Mouse (Mus musculus) MEL (cell line): ENCODE results near the gene Gli3. TPM values are rescaled to one million over a fixed set of nuclear protein-coding genes. Genes with fewer than 3 reads are reported as not detected.

Experiments used
- DNase-seq: peaks from one replicate; pipeline ENCODE4 v3.0.0; 2011; ENCODE audit warnings: low read depth, low spot score
- H3K27ac ChIP-seq: 2 replicates; pipeline ENCODE4 v1.5.1; 2012; ENCODE audit warnings: low read depth, mild to moderate bottlenecking, control low read depth, low read length, moderate library complexity; ENCODE audit not compliant: control insufficient read depth
- H3K27me3 ChIP-seq, 2 experiments: fragments of 150-350 bp in 1 of 2; sonication (generic) in 1 of 2; 2 replicates each; pipeline ENCODE4 v1.6.1; 2012; ENCODE audit warnings: low read length in 2 of 2, mild to moderate bottlenecking in 2 of 2, improper control_type of control experiment in 1 of 2, moderate library complexity in 1 of 2; ENCODE audit not compliant: insufficient read depth in 2 of 2, control insufficient read depth in 1 of 2
- H3K36me3 ChIP-seq, 2 experiments: 2 replicates each; pipeline ENCODE4 v1.6.1; 2012 to 2014; ENCODE audit warnings: low read length in 2 of 2, improper control_type of control experiment in 1 of 2, inconsistent platforms in 1 of 2, mild to moderate bottlenecking in 1 of 2; ENCODE audit not compliant: insufficient read depth in 2 of 2, control insufficient read depth in 1 of 2
- H3K4me1 ChIP-seq, 2 experiments: fragments of 150-350 bp in 1 of 2; sonication (generic) in 1 of 2; 2 replicates each; pipeline ENCODE4 v1.6.1; 2012; ENCODE audit warnings: low read length in 2 of 2, improper control_type of control experiment in 1 of 2, mild to moderate bottlenecking in 1 of 2; ENCODE audit not compliant: insufficient read depth in 2 of 2, control insufficient read depth in 1 of 2
- H3K4me3 ChIP-seq, 2 experiments: fragments of 150-350 bp in 1 of 2; sonication (generic) in 1 of 2; 2 replicates each; pipeline ENCODE4 v1.5.1; 2012; ENCODE audit warnings: low read depth in 2 of 2, low read length in 2 of 2, mild to moderate bottlenecking in 2 of 2, moderate library complexity in 2 of 2, control low read depth in 1 of 2, improper control_type of control experiment in 1 of 2; ENCODE audit not compliant: control insufficient read depth in 1 of 2, insufficient read depth in 1 of 2
- H3K79me2 ChIP-seq: 2 replicates; pipeline ENCODE4 v1.6.1; 2012; ENCODE audit warnings: mild to moderate bottlenecking, low read length, moderate library complexity; ENCODE audit not compliant: control insufficient read depth, poor library complexity, insufficient read depth
- H3K9ac ChIP-seq: 2 replicates; pipeline ENCODE4 v1.6.1; 2012; ENCODE audit warnings: low read depth, mild to moderate bottlenecking, control low read depth, low read length, moderate library complexity; ENCODE audit not compliant: control insufficient read depth, poor library complexity, severe bottlenecking
- H3K9me3 ChIP-seq: fragments of 150-350 bp; sonication (generic); replicated peaks from 2 replicates; pipeline ENCODE4 v1.6.1; 2012; ENCODE audit warnings: mild to moderate bottlenecking, low read length, improper control_type of control experiment, moderate library complexity; ENCODE audit not compliant: insufficient read depth
- CHD1 ChIP-seq: IDR thresholded peaks from 2 replicates; pipeline ENCODE4 v1.6.1; 2012; ENCODE audit warnings: low read depth, mild to moderate bottlenecking, inconsistent platforms, low read length, improper control_type of control experiment
- CTCF ChIP-seq, 3 experiments: IDR thresholded peaks in 2 of 3; conservative IDR thresholded peaks in 1 of 3; 2 replicates each; pipeline ENCODE4 v1.5.1; 2011 to 2012; ENCODE audit warnings: low read length in 3 of 3, low read depth in 2 of 3, mild to moderate bottlenecking in 2 of 3, improper control_type of control experiment in 1 of 3, inconsistent platforms in 1 of 3, mixed read lengths in 1 of 3, moderate library complexity in 1 of 3; ENCODE audit not compliant: control insufficient read depth in 1 of 3, insufficient read depth in 1 of 3, poor library complexity in 1 of 3, severe bottlenecking in 1 of 3
- ELF1 ChIP-seq: IDR thresholded peaks from 2 replicates; pipeline ENCODE4 v1.6.1; 2014; ENCODE audit warnings: low read depth, mild to moderate bottlenecking, inconsistent platforms, low read length, improper control_type of control experiment, moderate library complexity
- ETS1 ChIP-seq: IDR thresholded peaks from 2 replicates; pipeline ENCODE4 v1.6.1; 2012; ENCODE audit warnings: low read depth, mild to moderate bottlenecking, inconsistent platforms, low read length, improper control_type of control experiment, moderate library complexity
- JUND ChIP-seq: IDR thresholded peaks from 2 replicates; pipeline ENCODE4 v1.6.1; 2011; ENCODE audit warnings: low read depth, mild to moderate bottlenecking, improper control_type of control experiment, low read length
- MAFK ChIP-seq: IDR thresholded peaks from 2 replicates; pipeline ENCODE4 v1.6.1; 2011; ENCODE audit warnings: low read depth, mild to moderate bottlenecking, low read length, improper control_type of control experiment, borderline replicate concordance
- NRF1 ChIP-seq: IDR thresholded peaks from 2 replicates; pipeline ENCODE4 v1.6.1; 2014; ENCODE audit warnings: low read depth, mild to moderate bottlenecking, inconsistent platforms, low read length, improper control_type of control experiment, moderate library complexity; ENCODE audit not compliant: poor library complexity, insufficient read depth, severe bottlenecking
- RCOR1 ChIP-seq: IDR thresholded peaks from 2 replicates; pipeline ENCODE4 v1.6.1; 2012; ENCODE audit warnings: low read depth, mild to moderate bottlenecking, inconsistent platforms, low read length, improper control_type of control experiment
- TAL1 ChIP-seq: IDR thresholded peaks from 2 replicates; pipeline ENCODE4 v1.6.1; 2012; ENCODE audit warnings: mild to moderate bottlenecking, inconsistent platforms, low read length, moderate library complexity, mixed read lengths
- TBP ChIP-seq: IDR thresholded peaks from 2 replicates; pipeline ENCODE4 v1.8.0; 2011; ENCODE audit warnings: low read depth, low read length, improper control_type of control experiment
- TCF12 ChIP-seq: IDR thresholded peaks from 2 replicates; pipeline ENCODE4 v1.6.1; 2014; ENCODE audit warnings: low read depth, mild to moderate bottlenecking, inconsistent platforms, low read length, improper control_type of control experiment, moderate library complexity
- UBTF ChIP-seq: IDR thresholded peaks from 2 replicates; pipeline ENCODE4 v1.6.1; 2012; ENCODE audit warnings: low read depth, mild to moderate bottlenecking, inconsistent platforms, low read length, improper control_type of control experiment, moderate library complexity, borderline replicate concordance; ENCODE audit not compliant: insufficient read depth
- USF1 ChIP-seq: IDR thresholded peaks from 2 replicates; pipeline ENCODE4 v1.6.1; 2014; ENCODE audit warnings: low read depth, mild to moderate bottlenecking, inconsistent platforms, low read length, improper control_type of control experiment, moderate library complexity
- polyA plus RNA-seq, 2 experiments: library from polyadenylated mRNA; stranded (reverse) in 1 of 2; unstranded in 1 of 2; fragments of >175 nt in 1 of 2; fragments of >200 nt in 1 of 2; gene quantifications; 2 replicates each; pipeline versions ENCODE4 v1.2.1 to v1.2.4; 2012; ENCODE audit warnings: low replicate concordance in 2 of 2, low read depth in 1 of 2; ENCODE audit not compliant: insufficient read length in 2 of 2, insufficient read depth in 1 of 2, missing spikeins in 1 of 2
- total RNA-seq: library from RNA; depleted of rRNA; stranded (reverse); fragments of 300-350 nt; gene quantifications from 2 replicates; pipeline ENCODE4 v1.2.3, GENCODE M21; 2012

The Gli3 gene
- total and polyA plus RNA-seq, 3 experiments, result not detected

DNA sequence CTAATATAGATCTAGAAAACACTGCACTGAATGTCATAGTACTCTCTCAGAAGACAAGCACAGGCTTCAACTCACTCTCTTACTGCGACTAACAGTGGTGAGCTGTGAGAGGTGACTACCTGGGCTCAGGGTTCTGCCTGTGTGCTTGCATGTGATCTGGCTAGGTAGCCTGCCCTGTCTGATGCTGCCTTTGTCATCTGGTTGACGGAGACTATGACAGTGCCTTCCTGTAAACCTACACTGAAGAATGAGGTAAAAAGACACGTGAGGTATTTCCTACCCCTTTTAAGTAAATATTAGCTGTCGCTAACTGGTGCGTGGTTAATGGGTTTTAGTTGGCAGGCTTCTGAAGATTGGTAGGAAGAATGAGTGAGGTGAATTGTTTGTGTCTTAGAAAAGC, 74.2 kb downstream of the Gli3 start:
- no peaks in the 10 kb centered on the region for H3K4me1 ChIP-seq
- H3K27me3 ChIP-seq, result no peaks in the 10 kb centered on the region
- no peaks in the 10 kb centered on the region for H3K79me2 ChIP-seq
- H3K9ac ChIP-seq, result no peak overlapping the region
- no peak overlapping the region for H3K27ac ChIP-seq
- no peak overlapping the region for H3K4me3 ChIP-seq
- no peak for TF ChIP-seq TCF12
- no peak for TF ChIP-seq UBTF
- TF ChIP-seq JUND, result no peak
- no peak for TF ChIP-seq MAFK
- DNase-seq, result no peak
- H3K36me3 ChIP-seq, result no peaks in the 10 kb centered on the region
- no peaks in the 10 kb centered on the region for H3K9me3 ChIP-seq

DNA sequence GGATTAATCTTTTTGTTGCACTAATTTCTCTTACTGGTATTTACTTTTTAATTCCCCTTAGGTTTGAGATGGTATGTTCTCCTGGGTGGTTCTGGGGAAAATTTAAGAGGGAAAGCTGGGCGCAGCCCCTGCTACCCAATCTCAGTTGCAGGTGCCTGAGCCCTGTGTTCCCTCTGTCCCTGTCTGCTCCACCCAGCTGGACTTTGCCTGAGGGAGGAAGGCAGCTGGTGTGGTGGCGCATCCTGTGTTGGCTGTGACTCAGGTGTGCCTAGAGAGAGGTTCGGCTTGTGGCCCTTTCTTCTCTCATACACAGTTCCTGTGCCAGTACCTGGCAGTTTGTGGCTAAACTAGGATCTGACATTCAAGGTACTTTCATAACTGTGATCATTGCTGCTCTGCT, 74.6 kb downstream of the Gli3 start:
- Histone ChIP-seq H3K79me2 (no peaks in the 10 kb centered on the region), H3K9me3 (no peaks in the 10 kb centered on the region), H3K36me3 (no peaks in the 10 kb centered on the region), H3K4me1 (no peaks in the 10 kb centered on the region), H3K27ac (no peak overlapping the region), H3K27me3 (no peaks in the 10 kb centered on the region), H3K4me3 (no peak overlapping the region), H3K9ac (no peak overlapping the region)
- TF ChIP-seq ETS1 (no peak), JUND (no peak), TCF12 (no peak), CHD1 (no peak), RCOR1 (no peak), USF1 (no peak), TAL1 (no peak)
- DNase-seq, result no peak

DNA sequence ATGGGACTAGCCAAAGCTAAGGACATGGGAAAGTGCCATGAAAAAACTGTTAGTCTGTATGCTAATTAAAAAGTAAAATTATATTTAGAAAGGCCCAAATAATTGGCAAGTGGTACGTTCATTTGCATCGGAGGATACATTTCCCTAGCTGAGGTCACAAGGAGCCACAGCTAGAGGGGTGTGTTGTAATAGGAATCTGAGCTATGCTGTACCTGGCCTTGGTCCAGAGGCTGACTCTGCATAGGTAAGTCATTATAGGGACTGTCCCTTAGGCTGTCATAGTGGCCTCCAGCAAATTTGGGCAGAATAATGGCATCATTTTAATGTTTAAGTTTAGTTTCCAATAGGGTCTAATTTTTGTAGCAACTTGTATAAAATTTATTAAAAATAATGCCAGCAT, 75.4 kb downstream of the Gli3 start:
- Histone ChIP-seq H3K9ac (no peak overlapping the region), H3K79me2 (no peaks in the 10 kb centered on the region), H3K4me3 (no peak overlapping the region), H3K9me3 (no peaks in the 10 kb centered on the region), H3K27me3 (no peaks in the 10 kb centered on the region), H3K27ac (no peak overlapping the region), H3K4me1 (no peaks in the 10 kb centered on the region), H3K36me3 (no peaks in the 10 kb centered on the region)
- TF ChIP-seq CTCF (IDR thresholded peaks at IDR 0.05 in 2 of 3, conservative IDR thresholded peaks at IDR 0.05 in 1 of 3; ENCODE audit: control insufficient read depth in 1 of 3, insufficient read depth in 1 of 3, low read depth in 2 of 3, low read length in 3 of 3, poor library complexity in 1 of 3, severe bottlenecking in 1 of 3), result no peak
- TF ChIP-seq TBP, result no peak
- TF ChIP-seq ELF1, result no peak
- no peak for TF ChIP-seq NRF1
- DNase-seq, result no peak
